Mouse (Mus musculus) kidney, postnatal 10 days (tissue): ENCODE data around the gene Kxd1.

Experiments used
- DNase-seq: peaks from one replicate; pipeline ENCODE4 v3.0.0; 2021; ENCODE audit warnings: mixed read lengths

Kxd1 gene

GRCm38 (mm10) chr8:70466305-70466704 lies 61.5 kb downstream of the Kxd1 start:
- DNase-seq: no peak

- DNase-seq: no peak
These were observed 62.1 kb downstream of the Kxd1 start for GRCm38 (mm10) chr8:70465701-70466100.

- DNase-seq: no peak
These were observed 63.6 kb downstream of the Kxd1 start for GRCm38 (mm10) chr8:70464162-70464561.

- DNase-seq: no peak
These were observed 64.5 kb downstream of the Kxd1 start for GRCm38 (mm10) chr8:70463306-70463705.

- no peak for DNase-seq
These were observed 65.3 kb downstream of the Kxd1 start for GRCm38 (mm10) chr8:70462516-70462813.

- no peak for DNase-seq
These were observed 65.8 kb downstream of the Kxd1 start for GRCm38 (mm10) chr8:70461765-70462515.

GRCm38 (mm10) chr8:70460606-70461005 lies 67.2 kb downstream of the Kxd1 start:
- no peak for DNase-seq

GRCm38 (mm10) chr8:70460199-70460598 lies 67.6 kb downstream of the Kxd1 start:
- no peak for DNase-seq

- no peak for DNase-seq
These were observed 68.1 kb downstream of the Kxd1 start for GRCm38 (mm10) chr8:70459636-70460035.

GRCm38 (mm10) chr8:70458462-70458861 lies 69.3 kb downstream of the Kxd1 start:
- DNase-seq: no peak
